Mouse (Mus musculus): Measurements from ENCODE around the gene Ier5.
A peak's percentile ranks its signal among the peaks of the same experiment; 100 is the strongest.

The Ier5 gene

DNA sequence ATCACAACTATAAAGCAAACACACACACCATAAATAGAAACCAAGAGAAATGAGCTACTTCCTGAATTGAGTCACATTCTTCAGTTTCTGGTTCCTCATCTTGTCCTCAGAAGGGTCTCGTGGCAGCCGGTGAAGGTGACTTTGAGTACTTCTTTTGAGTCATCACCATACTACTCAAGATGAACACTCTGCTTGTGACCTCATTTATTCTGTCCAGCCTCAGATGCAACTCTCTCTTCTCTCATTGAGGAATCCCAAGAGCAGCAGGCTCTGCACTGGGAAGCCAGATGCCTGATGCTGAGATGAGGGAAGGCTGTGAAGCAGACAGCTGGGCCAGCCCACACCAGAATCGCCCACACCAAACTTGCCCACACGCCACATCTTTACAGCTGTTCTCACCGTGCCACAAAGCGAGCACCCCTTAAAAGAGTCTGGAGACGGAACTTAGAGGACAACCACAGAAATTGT lies 8.0 kb downstream of the Ier5 start:
- TF ChIP-seq GATA4 (IDR thresholded peaks at IDR 0.05; ENCODE audit: insufficient replicate concordance, low read length), result no peak

DNA sequence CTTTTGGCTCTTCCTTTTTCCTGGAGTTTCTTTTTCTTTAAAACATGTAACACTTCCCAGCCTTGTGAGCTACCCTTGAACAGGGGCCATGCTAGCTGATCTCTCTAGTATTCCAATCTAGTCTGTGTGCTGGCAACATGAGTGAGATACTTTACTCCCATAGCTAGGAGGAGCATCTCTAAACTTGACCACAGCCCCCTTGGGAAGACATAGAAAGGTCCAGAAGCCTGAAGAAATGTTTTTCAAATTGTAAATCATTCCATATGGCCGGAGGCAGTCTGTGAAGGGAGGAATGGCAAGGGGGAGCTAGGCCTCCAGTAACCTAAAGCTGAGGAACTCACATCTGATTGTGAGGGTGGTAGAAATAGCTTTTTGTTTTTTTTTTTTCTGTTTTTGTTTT lies 8.7 kb downstream of the Ier5 start:
- TF ChIP-seq GATA4 (IDR thresholded peaks at IDR 0.05; ENCODE audit: insufficient replicate concordance, low read length), result no peak

DNA sequence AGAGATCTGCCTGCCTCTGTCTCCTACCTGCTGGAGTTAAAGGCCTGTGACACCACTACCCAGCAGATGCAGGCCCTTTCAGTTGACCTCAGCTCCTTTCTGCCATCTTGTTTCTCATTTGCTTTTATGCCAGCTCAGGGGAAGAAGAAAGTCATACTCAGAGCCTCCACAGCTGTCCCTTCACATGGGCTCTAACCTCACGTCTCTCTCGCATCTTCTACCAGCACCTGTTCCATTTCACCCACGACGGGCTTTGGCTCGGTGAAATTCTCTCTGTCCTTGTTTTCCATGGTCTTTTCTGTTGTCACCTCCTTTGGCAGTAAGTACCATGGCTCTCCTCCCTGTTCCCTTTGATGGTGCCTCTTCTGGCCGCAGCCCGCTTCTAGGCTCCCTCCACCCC lies 9.1 kb downstream of the Ier5 start:
- TF ChIP-seq GATA4 (IDR thresholded peaks at IDR 0.05; ENCODE audit: insufficient replicate concordance, low read length), result no peak

DNA sequence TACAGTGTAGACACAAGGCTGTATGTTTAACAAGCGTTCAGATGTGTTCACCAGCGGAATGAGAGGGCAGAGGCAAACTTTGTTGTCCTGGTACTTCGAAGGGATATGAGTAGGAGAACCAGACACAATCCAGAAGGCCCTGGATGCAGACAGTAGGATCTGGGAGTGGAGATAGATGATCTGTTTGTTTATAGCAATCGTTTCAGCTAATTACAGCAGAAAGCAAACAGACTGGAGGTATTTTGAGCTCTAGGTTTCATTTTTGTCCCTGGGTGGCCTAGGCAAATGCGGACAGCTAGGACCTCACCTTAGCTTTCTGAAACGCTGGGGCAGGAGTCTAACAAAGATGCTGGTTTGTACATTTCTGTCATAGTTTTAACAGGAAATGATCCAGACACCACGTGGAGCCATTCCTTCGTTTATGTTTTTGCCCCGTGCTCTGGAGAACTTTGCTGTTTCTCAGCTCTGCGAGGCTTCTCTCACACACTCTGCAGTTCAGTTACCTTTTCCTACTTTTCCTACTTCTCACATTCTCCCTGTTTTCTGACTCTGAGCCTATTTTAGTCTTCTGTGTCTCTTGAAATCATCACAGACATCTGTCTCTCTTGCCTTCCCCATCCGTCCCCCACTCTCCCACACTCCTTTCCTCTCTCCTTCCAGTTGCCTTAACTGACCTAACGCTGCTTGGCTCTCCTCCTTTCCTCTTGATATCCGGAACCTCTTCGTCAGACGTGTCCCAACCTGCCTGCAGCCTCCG lies 10.4 kb downstream of the Ier5 start:
- TF ChIP-seq GATA4 (IDR thresholded peaks at IDR 0.05; ENCODE audit: insufficient replicate concordance, low read length), result no peak

DNA sequence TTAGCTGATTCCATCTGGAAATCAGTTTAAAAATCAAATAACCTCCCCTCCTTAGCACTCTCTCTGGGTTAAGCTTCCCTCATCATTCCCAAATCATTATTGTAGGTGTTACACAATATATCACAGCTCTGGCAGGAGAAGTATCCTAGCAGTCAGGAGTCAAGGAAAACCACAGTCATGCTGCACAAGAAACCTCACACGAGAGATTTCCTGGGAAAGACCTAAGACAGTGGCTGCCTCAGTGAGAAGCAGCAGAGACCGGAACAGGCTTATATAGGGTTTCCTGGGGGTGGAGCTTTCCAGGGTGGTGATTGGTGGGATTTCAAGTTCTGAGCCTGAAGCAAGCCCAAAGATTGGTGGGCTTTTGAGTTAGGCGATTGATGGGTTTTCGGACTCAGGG lies 11.4 kb downstream of the Ier5 start:
- no peak for TF ChIP-seq GATA4 (IDR thresholded peaks at IDR 0.05; ENCODE audit: insufficient replicate concordance, low read length)

DNA sequence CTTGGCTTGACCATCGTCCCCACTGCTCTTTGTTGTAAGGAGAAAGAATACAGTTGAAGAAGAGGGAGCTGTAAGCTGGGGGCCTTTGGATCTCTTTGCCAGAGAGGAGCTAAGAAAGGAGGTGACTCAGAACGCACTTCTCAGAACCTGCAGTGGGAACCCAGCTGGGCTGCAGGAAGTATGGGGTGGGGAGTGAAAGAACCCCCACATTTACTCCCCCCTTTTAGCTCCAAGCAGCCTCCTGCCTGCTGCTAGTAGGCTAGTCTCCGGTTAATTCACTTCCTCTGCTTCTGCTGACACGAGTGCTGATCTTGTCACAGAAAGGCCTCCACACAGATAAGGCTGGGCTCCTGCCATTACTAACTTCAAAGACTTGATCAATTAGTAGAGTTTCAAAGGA lies 12.5 kb downstream of the Ier5 start:
- no peak for TF ChIP-seq GATA4 (IDR thresholded peaks at IDR 0.05; ENCODE audit: insufficient replicate concordance, low read length)

DNA sequence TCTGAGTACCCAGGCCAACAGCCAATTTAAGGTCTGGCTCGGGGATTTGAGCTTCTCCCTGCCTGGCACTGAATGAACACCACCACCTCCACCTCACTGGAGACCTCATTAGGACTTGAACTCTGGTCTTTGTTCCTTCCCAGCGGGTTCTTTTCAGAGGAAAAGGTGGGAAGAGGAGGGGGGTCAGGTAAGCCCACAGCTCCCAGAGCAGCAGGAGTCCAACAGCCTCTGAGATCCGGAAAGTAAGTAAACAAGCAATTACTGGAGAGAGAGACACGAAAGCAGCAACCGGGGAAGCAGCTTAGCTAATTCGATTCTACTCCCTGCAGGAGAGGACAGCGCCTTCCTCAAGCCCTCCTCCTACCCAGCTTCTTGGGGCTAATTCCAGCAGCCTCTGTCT lies 13.0 kb downstream of the Ier5 start:
- no peak for TF ChIP-seq GATA4 (IDR thresholded peaks at IDR 0.05; ENCODE audit: insufficient replicate concordance, low read length)

DNA sequence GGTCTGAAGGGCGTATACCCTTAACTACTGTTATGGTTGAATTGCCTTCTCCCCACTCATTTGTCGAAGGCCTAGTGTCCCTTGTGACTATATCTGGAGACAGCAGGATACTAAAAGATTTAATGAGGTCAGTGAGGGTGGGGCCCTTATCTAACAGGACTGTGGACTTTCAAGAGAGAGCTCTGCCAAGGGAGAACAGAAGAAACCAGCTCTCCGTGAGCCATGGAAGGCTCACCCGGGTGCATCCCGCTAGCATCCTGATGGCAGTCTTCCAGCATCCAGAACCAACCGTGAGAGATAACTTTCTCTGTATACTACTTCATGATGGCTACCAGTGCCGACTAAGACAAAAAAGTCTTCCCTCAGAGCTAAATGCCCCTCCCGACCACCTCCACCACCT lies 14.6 kb downstream of the Ier5 start:
- TF ChIP-seq GATA4 (IDR thresholded peaks at IDR 0.05; ENCODE audit: insufficient replicate concordance, low read length), result no peak; the same call in 1 of the 2 replicates

DNA sequence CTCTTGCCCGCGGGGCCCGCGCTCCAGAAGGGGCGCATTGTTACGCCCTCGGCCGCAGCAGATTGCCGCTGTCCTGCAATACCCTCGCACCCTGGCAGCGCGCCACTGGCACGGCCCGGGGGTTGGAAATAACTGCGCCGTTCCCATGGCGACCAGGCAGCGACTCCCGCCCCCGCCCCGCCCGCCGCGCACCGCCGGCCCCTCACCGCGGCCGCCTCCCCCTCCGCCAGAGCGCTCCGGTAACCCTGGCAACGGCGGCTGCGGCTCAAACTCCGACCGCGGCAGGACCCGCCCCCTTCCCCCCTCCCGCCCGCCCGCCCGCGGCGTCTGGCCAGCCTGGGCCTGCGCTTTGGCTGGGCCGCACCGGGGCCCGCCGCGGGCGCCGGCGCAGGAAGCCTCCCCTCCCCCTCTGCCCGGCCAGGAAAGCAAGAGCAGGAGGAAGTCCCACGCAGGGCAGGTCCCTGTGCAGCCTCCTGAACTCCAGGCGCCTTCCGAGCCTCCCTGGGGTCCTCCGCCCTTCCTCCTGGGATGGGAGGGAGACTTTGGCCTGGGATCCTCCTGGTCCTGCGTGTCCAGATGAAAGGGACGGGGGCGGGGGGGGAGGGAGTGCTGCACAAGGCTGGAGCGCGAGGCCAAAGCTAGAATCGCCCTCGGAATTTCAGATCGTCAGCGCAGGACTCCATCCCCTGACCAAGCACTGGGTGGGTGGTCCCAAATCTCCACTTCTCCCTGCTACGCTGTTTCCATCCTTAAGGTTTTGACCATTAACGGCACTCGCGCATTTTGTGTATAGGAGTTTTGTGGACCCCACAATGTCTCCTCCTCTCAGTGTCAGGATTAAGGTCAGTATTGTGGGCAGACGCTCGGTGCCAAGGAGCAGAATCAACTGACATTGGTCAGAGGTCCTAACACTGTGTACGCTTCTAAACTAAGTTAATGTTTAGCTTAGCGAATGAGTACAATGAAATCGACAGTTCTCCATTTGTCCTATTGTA lies 15.9 kb downstream of the Ier5 start:
- TF ChIP-seq GATA4 (IDR thresholded peaks at IDR 0.05; ENCODE audit: insufficient replicate concordance, low read length), result no peak; the same call in 1 of the 2 replicates

DNA sequence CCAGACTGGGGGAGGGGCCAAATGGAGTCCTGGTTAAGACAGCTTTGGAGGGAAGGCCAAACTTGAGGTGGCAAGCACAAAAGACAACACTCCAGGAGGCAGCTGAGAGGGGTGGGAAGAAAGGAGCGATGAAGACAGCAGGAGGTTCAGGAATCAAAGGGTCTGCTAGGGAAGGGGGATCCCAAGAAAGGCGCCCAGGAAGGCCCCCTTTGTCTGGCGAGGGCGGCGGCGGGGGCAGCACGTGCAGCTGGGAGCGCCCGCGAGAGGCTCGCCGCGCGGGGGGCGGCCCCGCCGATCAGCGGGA lies 16.5 kb downstream of the Ier5 start:
- TF ChIP-seq GATA4 (IDR thresholded peaks at IDR 0.05; ENCODE audit: insufficient replicate concordance, low read length), result no peak

DNA sequence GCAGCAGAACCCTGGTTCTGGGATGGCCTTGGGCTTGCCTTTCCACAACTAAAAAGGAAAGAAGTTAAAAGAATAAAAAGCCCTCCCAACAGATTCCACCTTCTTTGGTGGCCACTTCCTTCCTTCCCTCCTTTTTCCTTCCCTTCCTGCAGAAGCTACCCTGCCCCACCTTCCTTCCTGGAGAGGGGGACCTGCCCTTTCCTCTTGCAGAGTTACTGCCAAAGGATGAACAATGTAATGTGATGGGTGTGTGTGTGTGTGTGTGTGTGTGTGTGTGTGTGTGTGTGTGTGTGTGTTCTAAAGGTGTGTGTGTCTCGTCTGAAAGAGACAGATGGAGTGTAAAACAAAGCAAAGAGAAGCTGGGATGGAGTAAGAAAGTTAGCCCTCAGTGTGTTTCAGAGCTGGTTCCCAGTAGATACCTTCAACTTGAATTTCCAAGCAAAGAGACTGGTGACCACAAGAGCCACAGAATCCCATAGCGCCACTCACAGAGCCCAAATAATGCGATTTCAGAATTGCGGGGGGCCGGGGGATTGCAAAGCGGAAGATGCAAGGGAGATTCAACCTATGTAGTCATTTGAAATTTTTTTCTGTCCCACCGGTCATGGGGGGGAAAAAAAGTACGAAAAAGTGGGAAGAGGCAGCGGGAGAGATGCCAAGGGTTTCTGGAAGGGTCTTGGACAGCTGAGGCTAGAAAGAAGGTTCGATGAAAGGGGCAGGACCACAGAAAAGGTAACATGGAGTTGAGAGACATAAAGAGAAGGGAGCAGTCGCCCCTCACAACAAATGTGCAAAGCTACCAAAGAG lies 17.1 kb downstream of the Ier5 start:
- TF ChIP-seq GATA4 (IDR thresholded peaks at IDR 0.05; ENCODE audit: insufficient replicate concordance, low read length), result peak; percentile 39; the same call in 1 of the 2 replicates

DNA sequence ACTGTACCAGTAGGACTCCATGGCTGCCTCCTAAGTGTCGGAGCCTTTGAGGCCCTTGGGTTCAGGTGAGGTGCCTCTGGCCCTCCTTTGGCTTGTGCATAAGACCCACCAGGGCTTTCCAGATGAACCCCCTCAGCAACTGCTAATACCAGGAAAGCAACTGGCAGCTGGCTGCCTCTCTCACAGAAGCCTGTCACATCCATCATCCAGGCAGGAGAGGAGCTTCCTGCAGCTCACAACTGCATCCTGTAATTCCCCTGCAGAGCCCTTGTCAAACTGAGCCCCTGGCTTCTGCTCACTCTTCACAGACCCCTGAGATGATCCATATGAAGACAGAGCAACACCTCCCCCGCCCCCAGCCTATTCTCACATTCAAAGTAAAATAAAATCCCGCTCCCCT lies 21.8 kb downstream of the Ier5 start:
- no peak for TF ChIP-seq GATA4 (IDR thresholded peaks at IDR 0.05; ENCODE audit: insufficient replicate concordance, low read length)

DNA sequence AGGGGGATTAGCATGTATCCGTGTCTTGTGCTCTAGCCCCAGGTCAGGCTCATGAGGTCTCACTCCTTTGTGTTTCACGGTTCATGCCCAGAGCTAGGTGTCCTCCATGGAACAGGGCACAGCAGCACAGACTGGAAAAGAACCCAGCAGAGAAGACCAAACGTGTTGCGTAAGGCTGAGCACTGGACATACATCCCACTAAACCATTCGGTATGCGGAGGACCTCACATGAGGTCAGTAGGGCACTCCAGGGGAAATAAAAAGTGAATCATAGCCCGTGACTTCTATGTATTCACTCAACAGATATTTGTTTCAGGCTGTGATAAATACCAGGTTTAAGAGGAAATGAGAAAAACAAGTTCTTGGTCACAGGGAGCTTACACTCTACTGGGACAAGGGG lies 23.6 kb downstream of the Ier5 start:
- no peak for TF ChIP-seq GATA4 (IDR thresholded peaks at IDR 0.05; ENCODE audit: insufficient replicate concordance, low read length)

DNA sequence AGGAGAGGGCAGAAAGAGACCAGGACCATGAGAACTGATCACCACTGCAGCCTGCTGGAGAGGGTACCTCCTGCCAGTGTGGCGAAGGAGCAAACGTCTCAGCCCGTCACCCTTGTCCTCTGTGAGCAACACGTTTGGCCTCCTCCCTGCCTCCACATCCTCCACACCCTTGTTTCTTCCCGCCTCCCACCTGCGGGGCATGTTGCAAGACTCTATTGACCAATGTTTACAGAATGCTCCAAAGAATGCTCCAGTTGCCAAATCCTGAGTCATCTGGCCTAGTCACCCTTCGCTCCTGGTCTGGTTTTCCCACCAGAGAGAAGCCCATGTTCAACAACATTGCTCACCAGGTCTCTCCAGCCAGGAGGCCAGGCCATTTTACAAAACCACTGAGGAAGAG lies 24.6 kb downstream of the Ier5 start:
- TF ChIP-seq GATA4 (IDR thresholded peaks at IDR 0.05; ENCODE audit: insufficient replicate concordance, low read length), result no peak

DNA sequence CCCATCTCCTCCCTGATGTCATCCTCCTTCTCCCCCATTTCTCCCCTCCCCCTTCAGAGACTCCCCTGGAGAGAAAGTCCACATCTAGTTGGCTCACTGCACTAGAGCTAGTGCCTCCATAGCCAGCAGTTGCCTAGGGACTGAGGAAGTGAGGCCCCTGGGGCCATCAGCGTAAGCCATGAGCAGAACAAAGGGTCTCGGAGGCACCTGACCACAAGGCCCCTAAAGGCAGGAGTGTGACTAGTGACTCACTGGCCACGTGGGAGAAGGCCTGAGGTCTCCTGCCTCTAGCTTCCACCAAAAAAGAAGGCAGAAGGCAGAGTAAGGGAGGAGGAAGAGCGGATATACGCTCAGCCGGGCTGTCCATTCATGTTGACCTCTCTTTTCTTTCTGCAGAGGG lies 25.5 kb downstream of the Ier5 start:
- no peak for TF ChIP-seq GATA4 (IDR thresholded peaks at IDR 0.05; ENCODE audit: insufficient replicate concordance, low read length)

All from liver, adult (tissue).